Mouse (Mus musculus) E14TG2a.4 (cell line): ENCODE results near the gene Mrps36.

ENCODE experiments used
- CTCF ChIP-seq: conservative IDR thresholded peaks from 2 replicates; pipeline ENCODE4 v1.5.1; 2014; ENCODE audit warnings: low read length
- NANOG ChIP-seq: IDR thresholded peaks from 2 replicates; pipeline ENCODE4 v1.6.1; 2014; ENCODE audit warnings: borderline replicate concordance, low read length, mixed read lengths

- no peak for TF ChIP-seq CTCF
- TF ChIP-seq NANOG, result no peak
Measured at GRCm38 (mm10) chr13:100755329-100755728, 10.9 kb upstream of the Mrps36 start.
